In the genomic region with DNA sequence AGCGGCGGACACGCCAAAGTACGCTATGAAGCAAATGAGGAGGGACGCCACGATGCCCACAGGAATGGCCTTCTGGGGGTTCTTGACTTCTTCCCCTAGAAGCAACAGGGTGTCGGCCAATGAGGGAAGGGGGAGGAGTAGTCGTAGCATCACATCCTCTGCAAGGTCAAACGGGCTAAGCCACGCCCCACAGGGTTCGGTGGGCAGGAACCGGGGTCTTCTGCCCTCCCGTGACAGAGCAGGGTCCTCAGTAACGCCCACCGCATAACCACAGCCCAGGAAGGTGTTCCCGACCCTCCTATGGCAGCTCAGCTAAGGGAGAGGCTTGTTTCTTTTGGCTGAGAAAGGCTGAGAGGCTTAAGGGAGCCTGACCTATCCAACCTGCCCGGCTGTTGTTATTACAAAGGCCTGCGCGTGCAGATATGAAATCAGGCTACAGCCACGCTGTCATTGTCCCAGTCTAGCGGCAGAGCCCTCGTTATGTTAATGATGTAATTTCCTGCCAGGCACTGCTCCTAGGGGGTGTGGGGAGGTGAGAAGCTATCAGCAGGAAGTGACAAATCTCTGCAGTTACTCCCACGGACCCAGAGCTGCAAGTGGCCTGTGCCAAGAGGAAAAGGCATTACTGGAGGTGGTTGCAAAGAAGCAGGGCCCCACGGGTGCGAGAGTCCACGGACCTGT, we compare ENCODE assay signal across 8 mouse cellular contexts. TPM values are rescaled to one million over a fixed set of nuclear protein-coding genes. Genes with fewer than 3 reads are reported as not detected.
DNase-seq lines count a peak whose midpoint lies in the region; ATAC-seq and TF ChIP-seq lines count a peak whose summit lies in the region.

No protein-coding gene starts in this region.

- peak overlapping the region; percentile 43 for H3K9ac ChIP-seq in forebrain, embryonic 14.5 days (ENCODE audit: low read length)
- 0 out of 2 replicates have a peak overlapping the region, but pooled peaks have one; percentile 17 for H3K9ac ChIP-seq in hindbrain, embryonic 15.5 days

- no peak for TF ChIP-seq POLR2A in thymus, adult 2 months (IDR thresholded peaks at IDR 0.05; ENCODE audit: control insufficient read depth, extremely low read depth, insufficient read depth, low read length, poor library complexity)

- H3K4me1 ChIP-seq in thymus, adult 2 months (replicated peaks; ENCODE audit: control insufficient read depth, insufficient read depth, low read length) = peaks cover 12% of the 10 kb centered on the region
- peaks cover 3% of the 10 kb centered on the region; the same call in 1 of the 2 replicates for H3K4me1 ChIP-seq in forebrain, embryonic 14.5 days (ENCODE audit: control insufficient read depth, insufficient read depth, low read length)
- H3K4me1 ChIP-seq in hindbrain, embryonic 15.5 days (replicated peaks) = peaks cover 12% of the 10 kb centered on the region

- peak; percentile 73 for ATAC-seq in forebrain, embryonic 14.5 days
- ATAC-seq in hindbrain, embryonic 15.5 days (ENCODE audit: low FRiP score, low read depth) = peak; percentile 77

- TF ChIP-seq CTCF in thymus, adult 2 months (IDR thresholded peaks at IDR 0.05; ENCODE audit: borderline replicate concordance, control insufficient read depth, extremely low read depth, insufficient read depth, low read length, poor library complexity) = no peak

- no peak for DNase-seq in thymus, adult 2 months
- no peak for DNase-seq in thymus, postnatal 10 days (ENCODE audit: low spot score in 2 of 2)
- DNase-seq in forebrain, embryonic 14.5 days (ENCODE audit: low spot score) = peak; percentile 61
- DNase-seq in left cerebral cortex, postnatal 36 days (ENCODE audit: low spot score in 2 of 2) = peak; percentile 33 to 34
- peak; percentile 48 for DNase-seq in mesoderm, embryonic 11.5 days (ENCODE audit: low read depth, low spot score)
- DNase-seq in thymus, postnatal 25 days = peak; percentile 11
- DNase-seq in urinary bladder, postnatal 25 days (ENCODE audit: low spot score) = no peak

- no peaks in the 10 kb centered on the region for H3K27me3 ChIP-seq in thymus, adult 2 months (ENCODE audit: control insufficient read depth, insufficient read depth, low read length)
- no peaks in the 10 kb centered on the region for H3K27me3 ChIP-seq in forebrain, embryonic 14.5 days (replicated peaks; ENCODE audit: control insufficient read depth, insufficient read depth, low read length)
- no peaks in the 10 kb centered on the region for H3K27me3 ChIP-seq in hindbrain, embryonic 15.5 days

- H3K4me3 ChIP-seq in thymus, adult 2 months (ENCODE audit: control insufficient read depth, insufficient read depth, low read length) = peak overlapping the region; percentile 21; the same call in 1 of the 2 replicates
- H3K4me3 ChIP-seq in forebrain, embryonic 14.5 days (ENCODE audit: low read depth, low read length) = no peak overlapping the region
- peak overlapping the region; percentile 15 for H3K4me3 ChIP-seq in hindbrain, embryonic 15.5 days

- intact Hi-C loops in left cerebral cortex, postnatal 36 days (cut with DNase I) = no loop called here

- H3K9me3 ChIP-seq in forebrain, embryonic 14.5 days (replicated peaks; ENCODE audit: control insufficient read depth, low read length) = no peaks in the 10 kb centered on the region
- H3K9me3 ChIP-seq in hindbrain, embryonic 15.5 days = no peaks in the 10 kb centered on the region

- H3K36me3 ChIP-seq in thymus, adult 2 months (ENCODE audit: control insufficient read depth, insufficient read depth, low read length) = no peaks in the 10 kb centered on the region
- H3K36me3 ChIP-seq in forebrain, embryonic 14.5 days (ENCODE audit: control insufficient read depth, insufficient read depth, low read length) = no peaks in the 10 kb centered on the region; the same call in 1 of the 2 replicates
- H3K36me3 ChIP-seq in hindbrain, embryonic 15.5 days = 0 out of 2 replicates have a peak, but pooled peaks cover 3% of the 10 kb centered on the region

- H3K27ac ChIP-seq in thymus, adult 2 months (ENCODE audit: control insufficient read depth, insufficient read depth, low read length) = peak overlapping the region; percentile 42; the same call in 1 of the 2 replicates
- peak overlapping the region; percentile 21 for H3K27ac ChIP-seq in forebrain, embryonic 14.5 days (ENCODE audit: low read depth, low read length)
- H3K27ac ChIP-seq in hindbrain, embryonic 15.5 days (replicated peaks) = peak overlapping the region; percentile 65

- peak overlapping the region; percentile 33 for H3K4me2 ChIP-seq in forebrain, embryonic 14.5 days (ENCODE audit: low read length)
- H3K4me2 ChIP-seq in hindbrain, embryonic 15.5 days = peak overlapping the region; percentile 38

- WGBS in thymus, adult 2 months = 68% methylated on average over 26 of the region's 26 CpGs
- 38% methylated on average over 26 of the region's 26 CpGs for WGBS in forebrain, embryonic 14.5 days
- 40% methylated on average over 26 of the region's 26 CpGs for WGBS in hindbrain, embryonic 15.5 days

RNA-seq across cellular contexts. Expression of gene Slc7a1, which starts 57.5 kb away (rescaled TPM):
- 12.8 and 17.2 TPM in 2 replicates for polyA plus RNA-seq in thymus, adult 2 months (2012; rRNA removed)
- polyA plus RNA-seq in forebrain, embryonic 14.5 days (2014; fragmentation: Nextera tagmentation; extraction: Ambion mirVana) = 30.0 and 44.2 TPM in 2 replicates
- 45.9 and 48.5 TPM in 2 replicates for polyA plus RNA-seq in hindbrain, embryonic 15.5 days (2015; fragmentation: Nextera tagmentation; extraction: Ambion mirVana)
- 10 to 100 TPM; 28.1 to 28.5 TPM for total RNA-seq in left cerebral cortex, postnatal 36 days (2021)

Comparison
In these comparisons a context has a peak if more than half of its experiments do, and no peak if none do; other contexts are left out.
1. DNase-seq: peak in forebrain, embryonic 14.5 days (single experiment), left cerebral cortex, postnatal 36 days (2 of 2), mesoderm, embryonic 11.5 days (single experiment) and thymus, postnatal 25 days (single experiment); none in thymus, adult 2 months (single experiment), thymus, postnatal 10 days (0 of 2) and urinary bladder, postnatal 25 days (single experiment).
2. Peak in every context shown above with its lines, with median percentiles within 50 percentile points of each other: H3K27ac ChIP-seq.